Mouse (Mus musculus) limb, embryonic 14.5 days (tissue): Measurements from ENCODE around the gene Chac1. TPM values are rescaled to one million over a fixed set of nuclear protein-coding genes. Genes with fewer than 3 reads are reported as not detected.

Experiments used
- ATAC-seq: fragments of 200-750 bp; cut with Nextera tagmentation; 2 replicates; pipeline ENCODE4 v1.8.0; 2017; ENCODE audit warnings: low read depth, moderate number of reproducible peaks, moderate TSS enrichment; ENCODE audit not compliant: low FRiP score
- DNase-seq: peaks from one replicate; pipeline ENCODE4 v3.0.0-alpha.2; 2015; ENCODE audit warnings: low spot score
- H3K27ac ChIP-seq: fragments of 300-500 bp; sonication (generic); replicated peaks from 2 replicates; pipeline ENCODE4 v1.5.1; 2014; ENCODE audit warnings: low read depth, mild to moderate bottlenecking, low read length, moderate library complexity, mixed read lengths
- H3K27me3 ChIP-seq: fragments of 300-500 bp; sonication (generic); 2 replicates; pipeline ENCODE4 v1.6.1; 2014; ENCODE audit warnings: low read length, mixed read lengths; ENCODE audit not compliant: control insufficient read depth, insufficient read depth
- H3K36me3 ChIP-seq: fragments of 300-500 bp; sonication (generic); 2 replicates; pipeline ENCODE4 v1.6.1; 2014; ENCODE audit warnings: mild to moderate bottlenecking, low read length, moderate library complexity, mixed read lengths; ENCODE audit not compliant: control insufficient read depth, insufficient read depth
- H3K4me1 ChIP-seq: fragments of 300-500 bp; sonication (generic); 2 replicates; pipeline ENCODE4 v1.6.1; 2014; ENCODE audit warnings: antibody characterized with exemption, low read length, mixed read lengths; ENCODE audit not compliant: control insufficient read depth, insufficient read depth
- H3K4me2 ChIP-seq: fragments of 300-500 bp; sonication (generic); replicated peaks from 2 replicates; pipeline ENCODE4 v1.6.1; 2014; ENCODE audit warnings: low read depth, mild to moderate bottlenecking, low read length, moderate library complexity; ENCODE audit not compliant: severe bottlenecking
- H3K4me3 ChIP-seq: fragments of 300-500 bp; sonication (generic); replicated peaks from 2 replicates; pipeline ENCODE4 v1.5.1; 2014; ENCODE audit warnings: low read length
- H3K9ac ChIP-seq: fragments of 300-500 bp; sonication (generic); 2 replicates; pipeline ENCODE4 v1.6.1; 2014; ENCODE audit warnings: mild to moderate bottlenecking, low read depth, low read length, moderate library complexity; ENCODE audit not compliant: severe bottlenecking
- H3K9me3 ChIP-seq: fragments of 300-500 bp; sonication (generic); 2 replicates; pipeline ENCODE4 v1.6.1; 2016; ENCODE audit warnings: low read length; ENCODE audit not compliant: control insufficient read depth
- POLR2A ChIP-seq: fragments of 200-500 bp; IDR thresholded peaks from 2 replicates; pipeline ENCODE4 v1.8.0; 2012; ENCODE audit warnings: inconsistent platforms, mild to moderate bottlenecking, moderate library complexity, borderline replicate concordance; ENCODE audit not compliant: insufficient read depth, insufficient read length; ENCODE audit errors: extremely low read depth
- WGBS: fragments of 180-500 bp; shearing (Covaris S2); extraction: QIAGEN DNeasy Blood & Tissue Kit; methylation state at CpG from one replicate; pipeline ENCODE4 v1.1.7; 2014; 5-methylcytosine and 5-hydroxymethylcytosine counted together
- polyA plus RNA-seq, 2 experiments: library from polyadenylated mRNA; depleted of rRNA in 1 of 2; stranded (reverse) in 1 of 2; unstranded in 1 of 2; fragments of >200 nt; fragmentation: Nextera tagmentation in 1 of 2; extraction: Ambion mirVana in 1 of 2; gene quantifications; 2 replicates each; pipeline versions ENCODE4 v1.2.1 to v1.2.3; 2012 to 2014

The Chac1 gene
- polyA plus RNA-seq, 2 experiments = 0.48 to 0.94 TPM

GRCm38 (mm10) chr2:119353707-119354106 is 2.7 kb downstream of the Chac1 start:
- Histone ChIP-seq H3K9ac (no peak overlapping the region), H3K36me3 (no peaks in the 10 kb centered on the region), H3K27me3 (peaks cover 10% of the 10 kb centered on the region), H3K4me1 (0 out of 2 replicates have a peak, but pooled peaks cover 3% of the 10 kb centered on the region), H3K4me2 (no peak overlapping the region), H3K9me3 (no peaks in the 10 kb centered on the region), H3K4me3 (no peak overlapping the region), H3K27ac (no peak overlapping the region)
- DNase-seq (no peak), ATAC-seq (no peak)
- no peak for TF ChIP-seq POLR2A
- WGBS = 81% methylated on average over 8 of the region's 8 CpGs

- ATAC-seq (no peak), DNase-seq (no peak)
- Histone ChIP-seq H3K36me3 (no peaks in the 10 kb centered on the region), H3K9ac (no peak overlapping the region), H3K4me2 (no peak overlapping the region), H3K4me3 (no peak overlapping the region), H3K9me3 (no peaks in the 10 kb centered on the region), H3K27me3 (peaks cover 10% of the 10 kb centered on the region), H3K27ac (no peak overlapping the region), H3K4me1 (0 out of 2 replicates have a peak, but pooled peaks cover 3% of the 10 kb centered on the region)
- 70% methylated on average over 3 of the region's 3 CpGs for WGBS
- TF ChIP-seq POLR2A = no peak
These were observed 4.1 kb downstream of the Chac1 start for GRCm38 (mm10) chr2:119355089-119355488.

- Histone ChIP-seq H3K4me3 (no peak overlapping the region), H3K9ac (no peak overlapping the region), H3K27ac (no peak overlapping the region), H3K9me3 (no peaks in the 10 kb centered on the region), H3K36me3 (no peaks in the 10 kb centered on the region), H3K4me2 (no peak overlapping the region), H3K27me3 (peaks cover 7% of the 10 kb centered on the region), H3K4me1 (0 out of 2 replicates have a peak, but pooled peaks cover under 1% of the 10 kb centered on the region)
- no peak for TF ChIP-seq POLR2A
- no peak for ATAC-seq
- DNase-seq = no peak
- WGBS = 26% methylated on average over 7 of the region's 7 CpGs
These were observed 4.6 kb downstream of the Chac1 start for GRCm38 (mm10) chr2:119355651-119356050.

- no peak for DNase-seq
- H3K27ac ChIP-seq = no peak overlapping the region
These were observed 5.3 kb downstream of the Chac1 start for GRCm38 (mm10) chr2:119356310-119356709.

GRCm38 (mm10) chr2:119356805-119357204 is 5.8 kb downstream of the Chac1 start:
- no peak overlapping the region for H3K4me2 ChIP-seq
- no peak overlapping the region for H3K27ac ChIP-seq
- H3K36me3 ChIP-seq = no peaks in the 10 kb centered on the region
- H3K4me3 ChIP-seq = no peak overlapping the region
- ATAC-seq (no peak), DNase-seq (no peak)
- no peak for TF ChIP-seq POLR2A
- no peaks in the 10 kb centered on the region for H3K9me3 ChIP-seq
- 92% methylated on average over 5 of the region's 5 CpGs for WGBS
- H3K27me3 ChIP-seq = no peaks in the 10 kb centered on the region
- H3K9ac ChIP-seq = no peak overlapping the region
- no peaks in the 10 kb centered on the region for H3K4me1 ChIP-seq

More at GRCm38 (mm10) chr2:119356310-119356709, 5.3 kb downstream of the Chac1 start:
- Histone ChIP-seq H3K4me2 (no peak overlapping the region), H3K4me1 (no peaks in the 10 kb centered on the region), H3K9ac (no peak overlapping the region), H3K36me3 (no peaks in the 10 kb centered on the region), H3K27me3 (peaks cover 2% of the 10 kb centered on the region), H3K4me3 (no peak overlapping the region), H3K9me3 (no peaks in the 10 kb centered on the region)
- no peak for TF ChIP-seq POLR2A
- ATAC-seq = no peak

GRCm38 (mm10) chr2:119358249-119358648 is 7.2 kb downstream of the Chac1 start:
- WGBS = 83% methylated on average over 6 of the region's 6 CpGs
- Histone ChIP-seq H3K27ac (no peak overlapping the region), H3K9ac (no peak overlapping the region), H3K27me3 (no peaks in the 10 kb centered on the region), H3K4me2 (no peak overlapping the region), H3K36me3 (no peaks in the 10 kb centered on the region), H3K4me3 (no peak overlapping the region), H3K9me3 (no peaks in the 10 kb centered on the region), H3K4me1 (no peaks in the 10 kb centered on the region)
- DNase-seq = no peak
- TF ChIP-seq POLR2A = no peak
- no peak for ATAC-seq
